Mouse (Mus musculus) kidney, postnatal 0 days (tissue): Measurements from ENCODE around the gene Fev. TPM values are rescaled to one million over a fixed set of nuclear protein-coding genes. Genes with fewer than 3 reads are reported as not detected.

ENCODE experiments used
- ATAC-seq: fragments of 200-750 bp; cut with Nextera tagmentation; replicated peaks from 2 replicates; pipeline ENCODE4 v1.8.0; 2017; ENCODE audit warnings: low read depth, moderate number of reproducible peaks, moderate TSS enrichment, moderate library complexity; ENCODE audit not compliant: low FRiP score
- DNase-seq: peaks from one replicate; pipeline ENCODE4 v3.0.0-alpha.2; 2016; ENCODE audit warnings: low spot score
- H3K27ac ChIP-seq: fragments of 300-500 bp; sonication (generic); 2 replicates; pipeline ENCODE4 v1.5.1; 2014; ENCODE audit warnings: mild to moderate bottlenecking
- H3K27me3 ChIP-seq: fragments of 300-500 bp; sonication (generic); 2 replicates; pipeline ENCODE4 v1.6.1; 2014; ENCODE audit warnings: low read length, mixed read lengths; ENCODE audit not compliant: insufficient read depth
- H3K36me3 ChIP-seq: fragments of 300-500 bp; sonication (generic); 2 replicates; pipeline ENCODE4 v1.6.1; 2014; ENCODE audit warnings: low read length, mixed read lengths; ENCODE audit not compliant: insufficient read depth
- H3K4me1 ChIP-seq: fragments of 300-500 bp; sonication (generic); replicated peaks from 2 replicates; pipeline ENCODE4 v1.6.1; 2014; ENCODE audit warnings: antibody characterized with exemption, low read length, mixed read lengths; ENCODE audit not compliant: insufficient read depth
- H3K4me2 ChIP-seq: fragments of 300-500 bp; sonication (generic); 2 replicates; pipeline ENCODE4 v1.6.1; 2014; ENCODE audit warnings: mild to moderate bottlenecking, low read length, moderate library complexity, mixed read lengths
- H3K4me3 ChIP-seq: fragments of 300-500 bp; sonication (generic); replicated peaks from 2 replicates; pipeline ENCODE4 v1.5.1; 2014; ENCODE audit warnings: low read depth, low read length
- H3K9ac ChIP-seq: fragments of 300-500 bp; sonication (generic); 2 replicates; pipeline ENCODE4 v1.6.1; 2014; ENCODE audit warnings: low read depth, low read length
- H3K9me3 ChIP-seq: fragments of 300-500 bp; sonication (generic); replicated peaks from 2 replicates; pipeline ENCODE4 v1.6.1; 2016; ENCODE audit warnings: low read length, inconsistent platforms, mixed read lengths
- CTCF ChIP-seq: IDR thresholded peaks from 2 replicates; pipeline ENCODE4 v1.5.1; 2016; ENCODE audit warnings: antibody characterized with exemption, low read depth, mild to moderate bottlenecking, moderate library complexity
- WGBS: fragments of 180-500 bp; shearing (Covaris S2); extraction: QIAGEN DNeasy Blood & Tissue Kit; methylation state at CpG from one replicate; pipeline ENCODE4 v1.1.7; 2014; 5-methylcytosine and 5-hydroxymethylcytosine counted together
- polyA plus RNA-seq: library from polyadenylated mRNA; unstranded; fragments of >200 nt; fragmentation: Nextera tagmentation; extraction: Ambion mirVana; gene quantifications from 2 replicates; pipeline ENCODE4 v1.2.1, GENCODE M21; 2015

The Fev gene
- polyA plus RNA-seq, 1 experiment from 2014 or later, result 0.14 TPM

GRCm38 (mm10) chr1:74893134-74893855, 8.1 kb upstream of the Fev start, which contains the start of gene Cryba2:
Cryba2 (minus strand) TSS chr1:74893143.
- no peaks in the 10 kb centered on the region for H3K36me3 ChIP-seq
- H3K27ac ChIP-seq, result no peak within 1 kb of the TSS
- H3K9ac ChIP-seq, result no peak within 1 kb of the TSS
- H3K9me3 ChIP-seq, result no peaks in the 10 kb centered on the region
- H3K4me1 ChIP-seq, result no peaks in the 10 kb centered on the region
- peaks cover 65% of the 10 kb centered on the region for H3K27me3 ChIP-seq
- WGBS, result 2% methylated on average over 25 of the region's 25 CpGs
- ATAC-seq (peak; percentile 37; the same call in 1 of the 2 replicates), DNase-seq (peak; percentile 66)
- peak within 1 kb of the TSS; percentile 13 for H3K4me2 ChIP-seq
- H3K4me3 ChIP-seq, result no peak within 1 kb of the TSS
- TF ChIP-seq CTCF, result peak; percentile 74

DNA sequence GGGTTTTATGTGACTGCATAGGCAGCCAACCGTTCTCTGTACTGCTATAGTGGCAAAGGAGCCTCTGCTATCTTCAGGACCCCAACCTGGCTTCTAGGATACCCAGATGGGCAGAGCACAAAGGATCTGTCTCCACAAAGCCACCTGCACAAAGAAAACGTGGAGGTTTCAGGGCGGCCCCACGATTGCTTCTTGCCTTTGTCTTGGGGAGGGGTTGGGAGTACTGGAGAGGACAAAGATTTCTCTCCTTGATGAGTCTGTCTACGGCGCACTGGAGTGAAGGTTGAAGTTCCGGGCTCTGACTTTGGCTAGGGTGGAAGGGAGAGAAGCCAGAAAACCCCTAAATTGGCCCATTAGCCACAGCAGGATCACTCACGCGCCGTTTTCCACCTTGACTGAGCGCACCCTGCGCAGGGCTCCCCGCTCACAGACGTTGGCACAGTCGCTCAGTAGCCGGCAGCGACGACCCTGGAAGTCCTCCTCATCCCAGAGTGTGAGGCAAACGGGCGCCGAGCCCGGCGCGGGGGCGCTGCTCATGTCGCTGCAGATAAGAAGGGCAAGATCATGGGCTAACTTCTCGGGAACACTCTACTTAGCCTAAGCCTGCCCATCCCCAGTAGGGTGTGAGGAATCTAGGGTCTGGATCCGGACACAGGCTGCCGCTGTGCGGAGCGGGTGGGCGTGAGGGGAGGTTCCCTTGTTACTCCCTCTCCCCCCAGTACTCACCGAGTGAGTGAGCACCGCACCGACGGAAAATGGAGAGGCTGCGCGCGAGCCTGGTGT, 7.3 kb upstream of the Fev start:
- H3K9me3 ChIP-seq, result no peaks in the 10 kb centered on the region
- no peak for TF ChIP-seq CTCF
- H3K36me3 ChIP-seq, result no peaks in the 10 kb centered on the region
- no peak for ATAC-seq
- 3% methylated on average over 39 of the region's 39 CpGs for WGBS
- DNase-seq, result no peak
- 0 out of 2 replicates have a peak overlapping the region, but pooled peaks have one; percentile 13 for H3K4me2 ChIP-seq
- H3K4me3 ChIP-seq, result no peak overlapping the region
- H3K27ac ChIP-seq, result no peak overlapping the region
- H3K27me3 ChIP-seq, result peaks cover 60% of the 10 kb centered on the region
- H3K9ac ChIP-seq, result no peak overlapping the region
- H3K4me1 ChIP-seq, result no peaks in the 10 kb centered on the region

- H3K9me3 ChIP-seq, result no peaks in the 10 kb centered on the region
- H3K9ac ChIP-seq, result no peak overlapping the region
- H3K27me3 ChIP-seq, result peaks cover 58% of the 10 kb centered on the region
- H3K4me2 ChIP-seq, result no peak overlapping the region
- peak; percentile 73 for DNase-seq
- TF ChIP-seq CTCF, result no peak
- no peaks in the 10 kb centered on the region for H3K36me3 ChIP-seq
- no peak overlapping the region for H3K27ac ChIP-seq
- no peak overlapping the region for H3K4me3 ChIP-seq
- H3K4me1 ChIP-seq, result no peaks in the 10 kb centered on the region
- 0% methylated on average over 2 of the region's 8 CpGs for WGBS
- ATAC-seq, result no peak
Measured at GRCm38 (mm10) chr1:74891513-74891912, 6.3 kb upstream of the Fev start.

DNA sequence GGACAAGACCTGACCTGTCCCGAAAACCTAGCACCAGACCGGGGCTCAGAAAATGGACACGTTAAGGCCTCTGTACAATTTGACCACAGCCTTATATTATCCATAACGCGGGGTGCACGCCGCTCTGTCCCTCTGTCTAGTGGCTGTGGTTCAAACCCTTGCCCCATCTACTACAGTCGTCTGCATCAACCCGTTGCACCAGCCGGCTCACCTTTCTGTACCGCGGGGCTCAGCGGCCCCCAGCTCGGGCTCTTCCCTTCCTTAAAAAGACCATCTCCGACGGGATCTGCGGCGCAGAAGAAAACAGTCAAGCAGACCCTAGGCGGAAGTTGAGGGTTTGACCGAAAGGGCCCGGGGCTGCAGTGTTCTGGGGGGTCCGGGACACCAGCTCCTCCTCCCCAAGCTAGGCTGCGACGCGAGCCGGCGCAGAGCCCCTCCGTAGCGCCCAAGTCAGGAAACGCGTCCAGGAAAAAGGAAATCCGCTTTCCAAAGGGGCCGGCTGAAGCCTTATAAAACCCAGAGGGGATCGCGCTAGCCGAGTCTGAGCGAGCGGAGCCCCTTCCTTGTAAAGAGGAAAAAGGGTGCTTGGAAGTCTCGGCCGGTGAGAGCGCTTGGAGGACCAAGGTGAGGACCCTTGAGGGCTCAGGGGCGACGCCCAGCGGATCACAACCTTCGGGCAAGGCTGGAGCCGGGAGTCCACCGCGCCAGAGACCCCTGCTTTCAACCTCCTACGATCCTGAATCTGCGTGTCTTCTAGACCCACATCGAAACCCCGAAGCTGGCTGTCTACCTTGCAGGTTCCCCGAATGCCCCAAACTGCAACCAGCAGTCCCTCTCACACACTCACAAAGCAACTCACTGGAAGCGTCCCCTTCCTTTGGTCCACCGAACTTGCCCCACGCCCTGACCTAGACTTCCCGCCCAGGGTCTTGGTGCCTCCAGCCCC, 750 bp downstream of the Fev start:
- Histone ChIP-seq H3K4me2 (peak overlapping the region; percentile 53), H3K4me3 (peak overlapping the region; percentile 26), H3K9me3 (no peaks in the 10 kb centered on the region), H3K4me1 (peaks cover 5% of the 10 kb centered on the region; the same call in 1 of the 2 replicates), H3K36me3 (no peaks in the 10 kb centered on the region), H3K9ac (no peak overlapping the region), H3K27me3 (peaks cover 71% of the 10 kb centered on the region), H3K27ac (no peak overlapping the region)
- TF ChIP-seq CTCF, result no peak
- DNase-seq (no peak), ATAC-seq (no peak)
- 1% methylated on average over 57 of the region's 57 CpGs for WGBS

DNA sequence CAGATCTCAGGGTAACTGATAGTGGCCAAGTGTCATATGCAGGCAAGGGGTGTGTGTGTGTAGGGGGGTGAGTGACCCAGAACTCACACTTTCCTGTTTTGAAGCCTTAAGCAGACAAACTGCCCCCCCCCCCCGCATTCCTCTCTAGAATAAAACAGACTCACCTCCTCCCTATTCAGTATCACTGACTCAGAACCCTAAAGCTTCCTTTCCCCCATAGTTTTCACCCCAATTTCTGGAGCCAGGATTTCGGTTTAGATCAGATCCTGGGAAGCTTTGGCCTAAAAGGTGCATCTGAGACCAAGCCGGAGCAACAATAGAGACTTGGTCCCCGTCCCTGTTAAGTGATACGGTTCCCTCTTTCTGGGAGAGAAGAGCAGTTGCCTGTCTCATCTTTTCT, 1.8 kb downstream of the Fev start:
- Histone ChIP-seq H3K27me3 (peaks cover 70% of the 10 kb centered on the region), H3K4me3 (no peak overlapping the region), H3K4me1 (peaks cover 5% of the 10 kb centered on the region; the same call in 1 of the 2 replicates), H3K36me3 (no peaks in the 10 kb centered on the region), H3K9ac (no peak overlapping the region), H3K4me2 (no peak overlapping the region), H3K9me3 (no peaks in the 10 kb centered on the region), H3K27ac (no peak overlapping the region)
- TF ChIP-seq CTCF, result no peak
- WGBS, result 12% methylated on average over 5 of the region's 5 CpGs
- DNase-seq, result no peak
- ATAC-seq, result no peak
